Mouse (Mus musculus) embryonic facial prominence, embryonic 13.5 days (tissue): ENCODE data around the gene Taf8. TPM values are rescaled to one million over a fixed set of nuclear protein-coding genes. Genes with fewer than 3 reads are reported as not detected.

ENCODE experiments used
- ATAC-seq: fragments of 200-750 bp; cut with Nextera tagmentation; 2 replicates; pipeline ENCODE4 v1.8.0; 2017; ENCODE audit warnings: low read depth; ENCODE audit not compliant: insufficient number of reproducible peaks, insufficient read depth, low FRiP score, low TSS enrichment
- H3K27ac ChIP-seq: fragments of 300-500 bp; sonication (generic); 2 replicates; pipeline ENCODE4 v1.5.1; 2015; ENCODE audit warnings: moderate library complexity, mild to moderate bottlenecking, inconsistent platforms
- H3K27me3 ChIP-seq: fragments of 300-500 bp; sonication (generic); 2 replicates; pipeline ENCODE4 v1.6.1; 2015; ENCODE audit warnings: mild to moderate bottlenecking, inconsistent platforms
- H3K36me3 ChIP-seq: fragments of 300-500 bp; sonication (generic); 2 replicates; pipeline ENCODE4 v1.6.1; 2015; ENCODE audit warnings: mild to moderate bottlenecking, inconsistent platforms
- H3K4me1 ChIP-seq: fragments of 300-500 bp; sonication (generic); 2 replicates; pipeline ENCODE4 v1.6.1; 2015; ENCODE audit warnings: inconsistent platforms
- H3K4me2 ChIP-seq: fragments of 300-500 bp; sonication (generic); 2 replicates; pipeline ENCODE4 v1.6.1; 2015; ENCODE audit warnings: moderate library complexity, mild to moderate bottlenecking, inconsistent platforms
- H3K4me3 ChIP-seq: fragments of 300-500 bp; sonication (generic); 2 replicates; pipeline ENCODE4 v1.5.1; 2015; ENCODE audit warnings: mild to moderate bottlenecking, inconsistent platforms
- H3K9ac ChIP-seq: fragments of 300-500 bp; sonication (generic); 2 replicates; pipeline ENCODE4 v1.6.1; 2015; ENCODE audit warnings: mild to moderate bottlenecking, inconsistent platforms
- H3K9me3 ChIP-seq: fragments of 300-500 bp; sonication (generic); 2 replicates; pipeline ENCODE4 v1.6.1; 2016; ENCODE audit warnings: inconsistent platforms
- WGBS: fragments of 180-500 bp; shearing (Covaris S2); methylation state at CpG from one replicate; pipeline ENCODE4 v1.1.7; 2015; ENCODE audit warnings: mixed read lengths; 5-methylcytosine and 5-hydroxymethylcytosine counted together
- polyA plus RNA-seq: library from polyadenylated mRNA; unstranded; fragments of >200 nt; fragmentation: Nextera tagmentation; extraction: Ambion mirVana; gene quantifications from 2 replicates; pipeline ENCODE4 v1.2.1, GENCODE M21; 2015

Gene Taf8
- 34.1 and 38.1 TPM in 2 replicates for polyA plus RNA-seq

- H3K9me3 ChIP-seq = no peaks in the 10 kb centered on the region
- no peaks in the 10 kb centered on the region for H3K27me3 ChIP-seq
- WGBS = 2% methylated on average over 40 of the region's 40 CpGs
- H3K27ac ChIP-seq = peak within 1 kb of the TSS; percentile 84
- peak within 1 kb of the TSS; percentile 92 for H3K4me2 ChIP-seq
- peak within 1 kb of the TSS; percentile 67 for H3K4me3 ChIP-seq
- H3K9ac ChIP-seq = peak within 1 kb of the TSS; percentile 83
- H3K4me1 ChIP-seq = peaks cover 31% of the 10 kb centered on the region
- ATAC-seq = peak; percentile 94
- peaks cover 32% of the 10 kb centered on the region for H3K36me3 ChIP-seq
Observed at GRCm38 (mm10) chr17:47501946-47502706, at the start of gene Taf8. Gene Taf8 (minus strand): TSS chr17:47502292.

DNA sequence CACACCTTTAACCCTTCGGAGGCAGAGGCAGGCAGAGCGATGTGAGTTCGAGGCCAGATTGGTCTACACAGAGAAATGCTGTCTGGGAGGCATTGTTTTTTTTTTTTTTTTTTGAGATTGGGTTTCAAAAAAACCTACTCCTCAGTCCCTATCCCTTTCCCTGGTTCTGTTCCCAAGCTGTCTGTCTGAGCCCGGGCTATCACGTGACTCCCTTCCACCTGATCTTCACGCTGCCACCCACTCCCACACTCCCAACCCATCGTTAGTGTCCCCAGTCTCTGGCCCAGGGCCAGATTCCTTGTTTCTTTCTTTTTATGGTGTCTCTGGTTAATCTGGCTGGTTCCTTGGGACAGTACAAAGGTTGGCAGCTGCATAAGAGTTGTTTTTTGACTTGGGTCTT lies 49.0 kb upstream of the Taf8 start:
- Histone ChIP-seq H3K27ac (no peak overlapping the region), H3K9ac (no peak overlapping the region)

GRCm38 (mm10) chr17:47545861-47546331 lies 43.8 kb upstream of the Taf8 start:
- WGBS = 81% methylated on average over 17 of the region's 17 CpGs
- Histone ChIP-seq H3K27me3 (no peaks in the 10 kb centered on the region), H3K4me2 (no peak overlapping the region), H3K9ac (no peak overlapping the region), H3K27ac (0 out of 2 replicates have a peak overlapping the region, but pooled peaks have one; percentile 33), H3K9me3 (no peaks in the 10 kb centered on the region), H3K4me3 (no peak overlapping the region), H3K36me3 (no peaks in the 10 kb centered on the region), H3K4me1 (peaks cover 17% of the 10 kb centered on the region)
- ATAC-seq = no peak

More for the DNA sequence above, 49.0 kb upstream of the Taf8 start:
- Histone ChIP-seq H3K36me3 (no peaks in the 10 kb centered on the region), H3K9me3 (no peaks in the 10 kb centered on the region), H3K4me2 (no peak overlapping the region), H3K4me3 (no peak overlapping the region), H3K27me3 (no peaks in the 10 kb centered on the region), H3K4me1 (no peaks in the 10 kb centered on the region; the same call in 1 of the 2 replicates)
- 74% methylated on average over 7 of the region's 7 CpGs for WGBS
- no peak for ATAC-seq

DNA sequence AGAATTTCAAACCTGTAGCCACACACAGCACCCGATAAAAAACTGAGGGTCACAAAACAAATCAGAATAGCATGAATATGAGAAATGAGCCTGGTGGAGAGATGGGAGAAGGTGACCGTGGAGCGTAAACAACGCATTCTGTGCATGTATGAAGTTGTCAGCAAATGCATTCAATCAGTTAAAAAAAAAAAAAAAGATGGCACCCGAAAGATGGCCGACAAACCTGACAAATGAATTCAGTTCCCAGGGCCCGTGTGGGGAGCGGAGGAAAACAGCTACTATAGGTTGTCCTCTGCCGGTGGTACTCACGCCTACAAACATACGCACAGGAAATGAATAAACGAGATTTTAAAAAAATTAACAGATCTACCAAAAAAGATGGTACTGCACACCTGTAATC lies 43.1 kb upstream of the Taf8 start:
- WGBS = 87% methylated on average over 12 of the region's 12 CpGs
- Histone ChIP-seq H3K27me3 (no peaks in the 10 kb centered on the region), H3K36me3 (no peaks in the 10 kb centered on the region), H3K4me1 (peaks cover 17% of the 10 kb centered on the region), H3K4me2 (no peak overlapping the region), H3K9ac (no peak overlapping the region), H3K27ac (no peak overlapping the region), H3K4me3 (no peak overlapping the region), H3K9me3 (no peaks in the 10 kb centered on the region)
- no peak for ATAC-seq

DNA sequence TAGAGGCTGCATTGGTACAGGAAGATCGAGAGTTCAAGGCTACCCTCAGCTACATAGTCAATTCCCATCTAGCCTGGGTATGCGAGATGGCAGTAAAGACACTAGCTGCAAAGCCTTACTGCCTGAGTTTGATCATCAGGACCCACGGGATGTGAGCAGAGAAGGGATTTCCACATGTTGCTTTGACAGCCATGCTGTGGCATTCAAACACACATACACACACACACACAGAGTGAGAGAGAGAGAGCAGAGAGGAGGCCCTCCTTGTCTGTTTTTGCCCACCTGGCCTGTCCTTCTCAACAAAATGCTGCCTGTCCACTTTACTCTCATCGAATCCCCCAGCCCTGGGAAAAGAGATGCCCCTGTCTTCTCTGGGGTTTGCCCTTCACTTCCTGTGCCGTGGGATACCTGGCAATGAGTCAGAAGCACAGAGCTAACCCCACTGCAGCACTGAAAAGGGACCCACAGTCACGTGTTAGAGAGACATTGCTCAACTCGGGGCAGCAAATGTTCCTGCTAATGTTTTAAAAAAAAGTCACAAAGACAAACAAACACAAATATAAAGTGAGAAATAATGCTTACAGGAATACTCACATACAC lies 41.1 kb upstream of the Taf8 start:
- H3K27me3 ChIP-seq = no peaks in the 10 kb centered on the region
- WGBS = 60% methylated on average over 7 of the region's 7 CpGs
- H3K4me1 ChIP-seq = peaks cover 17% of the 10 kb centered on the region
- H3K4me2 ChIP-seq = no peak overlapping the region
- H3K36me3 ChIP-seq = no peaks in the 10 kb centered on the region
- no peak overlapping the region for H3K9ac ChIP-seq
- no peak overlapping the region for H3K27ac ChIP-seq
- H3K4me3 ChIP-seq = no peak overlapping the region
- no peaks in the 10 kb centered on the region for H3K9me3 ChIP-seq
- no peak for ATAC-seq

GRCm38 (mm10) chr17:47542061-47542460 lies 40.0 kb upstream of the Taf8 start:
- Histone ChIP-seq H3K4me1 (peaks cover 17% of the 10 kb centered on the region), H3K27me3 (no peaks in the 10 kb centered on the region), H3K27ac (peak overlapping the region; percentile 68), H3K4me3 (no peak overlapping the region), H3K9ac (no peak overlapping the region), H3K4me2 (no peak overlapping the region), H3K36me3 (no peaks in the 10 kb centered on the region), H3K9me3 (no peaks in the 10 kb centered on the region)
- WGBS = 43% methylated on average over 5 of the region's 5 CpGs
- no peak for ATAC-seq

GRCm38 (mm10) chr17:47539128-47539527 lies 37.0 kb upstream of the Taf8 start:
- Histone ChIP-seq H3K4me2 (no peak overlapping the region), H3K27me3 (no peaks in the 10 kb centered on the region), H3K9ac (no peak overlapping the region), H3K36me3 (no peaks in the 10 kb centered on the region), H3K4me3 (no peak overlapping the region), H3K9me3 (no peaks in the 10 kb centered on the region), H3K27ac (no peak overlapping the region), H3K4me1 (peaks cover 17% of the 10 kb centered on the region)
- WGBS = 88% methylated on average over 4 of the region's 4 CpGs
- ATAC-seq = no peak

- H3K27ac ChIP-seq = no peak overlapping the region
- 84% methylated on average over 3 of the region's 3 CpGs for WGBS
- no peak for ATAC-seq
- no peak overlapping the region for H3K9ac ChIP-seq
- H3K36me3 ChIP-seq = no peaks in the 10 kb centered on the region
- H3K9me3 ChIP-seq = no peaks in the 10 kb centered on the region
- H3K4me1 ChIP-seq = peaks cover 15% of the 10 kb centered on the region
- no peaks in the 10 kb centered on the region for H3K27me3 ChIP-seq
- no peak overlapping the region for H3K4me3 ChIP-seq
- no peak overlapping the region for H3K4me2 ChIP-seq
Observed at GRCm38 (mm10) chr17:47538049-47538448, 36.0 kb upstream of the Taf8 start.

GRCm38 (mm10) chr17:47535812-47536236 lies 33.7 kb upstream of the Taf8 start:
- no peak for ATAC-seq
- Histone ChIP-seq H3K27ac (no peak overlapping the region), H3K9ac (no peak overlapping the region), H3K4me2 (no peak overlapping the region), H3K4me3 (no peak overlapping the region), H3K36me3 (no peaks in the 10 kb centered on the region), H3K4me1 (peaks cover 9% of the 10 kb centered on the region; the same call in 1 of the 2 replicates), H3K9me3 (no peaks in the 10 kb centered on the region), H3K27me3 (no peaks in the 10 kb centered on the region)
- WGBS = 71% methylated on average over 9 of the region's 9 CpGs

GRCm38 (mm10) chr17:47533691-47534090 lies 31.6 kb upstream of the Taf8 start:
- no peak overlapping the region for H3K27ac ChIP-seq
- H3K36me3 ChIP-seq = no peaks in the 10 kb centered on the region
- no peaks in the 10 kb centered on the region for H3K27me3 ChIP-seq
- no peak overlapping the region for H3K4me3 ChIP-seq
- H3K4me2 ChIP-seq = no peak overlapping the region
- no peak for ATAC-seq
- H3K9me3 ChIP-seq = no peaks in the 10 kb centered on the region
- no peak overlapping the region for H3K9ac ChIP-seq
- 92% methylated on average over 13 of the region's 13 CpGs for WGBS
- H3K4me1 ChIP-seq = peaks cover 13% of the 10 kb centered on the region

GRCm38 (mm10) chr17:47532364-47532763 lies 30.3 kb upstream of the Taf8 start:
- Histone ChIP-seq H3K4me1 (peaks cover 27% of the 10 kb centered on the region), H3K9ac (no peak overlapping the region), H3K36me3 (no peaks in the 10 kb centered on the region), H3K9me3 (no peaks in the 10 kb centered on the region), H3K27me3 (no peaks in the 10 kb centered on the region), H3K27ac (no peak overlapping the region), H3K4me2 (no peak overlapping the region), H3K4me3 (no peak overlapping the region)
- WGBS = 89% methylated on average over 5 of the region's 5 CpGs
- no peak for ATAC-seq

DNA sequence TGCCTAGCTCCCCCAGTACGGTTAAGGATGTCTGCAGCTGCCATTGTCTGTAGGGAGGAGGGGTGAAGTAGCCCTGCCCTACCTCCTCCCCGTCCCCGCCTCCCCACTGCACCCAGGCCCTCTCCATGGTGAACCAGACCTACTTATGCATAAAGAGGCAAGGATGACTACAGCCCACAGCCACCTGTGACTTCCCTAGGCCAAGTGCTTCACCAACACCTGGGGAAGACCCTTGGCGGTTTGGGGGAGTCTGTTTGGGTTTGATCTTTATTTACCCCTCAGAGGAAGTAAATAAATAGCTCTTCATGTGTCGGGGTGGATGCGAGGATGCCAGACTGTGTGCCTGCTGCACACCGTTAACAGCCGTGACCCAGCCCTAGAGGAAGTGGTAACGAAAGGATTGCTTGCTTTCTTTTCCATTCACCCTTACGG lies 29.3 kb upstream of the Taf8 start:
- Histone ChIP-seq H3K36me3 (no peaks in the 10 kb centered on the region), H3K27ac (peak overlapping the region; percentile 33; the same call in 1 of the 2 replicates), H3K4me1 (peaks cover 34% of the 10 kb centered on the region), H3K9ac (no peak overlapping the region), H3K27me3 (no peaks in the 10 kb centered on the region), H3K4me2 (no peak overlapping the region), H3K4me3 (no peak overlapping the region), H3K9me3 (no peaks in the 10 kb centered on the region)
- no peak for ATAC-seq
- 55% methylated on average over 10 of the region's 10 CpGs for WGBS
